Mouse (Mus musculus) heart, adult 2 months (tissue): ENCODE measurements around the gene Cul7.

Source experiments
- CTCF ChIP-seq: fragments of 200-600 bp; IDR thresholded peaks from 2 replicates; pipeline ENCODE4 v1.8.1; 2022; ENCODE audit warnings: antibody characterized with exemption, mild to moderate bottlenecking, moderate library complexity
- POLR2A ChIP-seq: fragments of 200-500 bp; IDR thresholded peaks from 2 replicates; pipeline ENCODE4 v1.6.1; 2011; ENCODE audit warnings: mild to moderate bottlenecking, low read depth, low read length, control low read depth; ENCODE audit not compliant: insufficient read depth

GRCm38 (mm10) chr17:46617799-46618198 is 32.3 kb upstream of the Cul7 start:
- TF ChIP-seq CTCF: no peak
- TF ChIP-seq POLR2A: no peak
